Mouse (Mus musculus): ENCODE measurements around the gene Hhipl1. TPM values are rescaled to one million over a fixed set of nuclear protein-coding genes. Genes with fewer than 3 reads are reported as not detected.

Hhipl1 gene
- polyA plus RNA-seq, 1 experiment from 2014 or later: 0.43 TPM

DNA sequence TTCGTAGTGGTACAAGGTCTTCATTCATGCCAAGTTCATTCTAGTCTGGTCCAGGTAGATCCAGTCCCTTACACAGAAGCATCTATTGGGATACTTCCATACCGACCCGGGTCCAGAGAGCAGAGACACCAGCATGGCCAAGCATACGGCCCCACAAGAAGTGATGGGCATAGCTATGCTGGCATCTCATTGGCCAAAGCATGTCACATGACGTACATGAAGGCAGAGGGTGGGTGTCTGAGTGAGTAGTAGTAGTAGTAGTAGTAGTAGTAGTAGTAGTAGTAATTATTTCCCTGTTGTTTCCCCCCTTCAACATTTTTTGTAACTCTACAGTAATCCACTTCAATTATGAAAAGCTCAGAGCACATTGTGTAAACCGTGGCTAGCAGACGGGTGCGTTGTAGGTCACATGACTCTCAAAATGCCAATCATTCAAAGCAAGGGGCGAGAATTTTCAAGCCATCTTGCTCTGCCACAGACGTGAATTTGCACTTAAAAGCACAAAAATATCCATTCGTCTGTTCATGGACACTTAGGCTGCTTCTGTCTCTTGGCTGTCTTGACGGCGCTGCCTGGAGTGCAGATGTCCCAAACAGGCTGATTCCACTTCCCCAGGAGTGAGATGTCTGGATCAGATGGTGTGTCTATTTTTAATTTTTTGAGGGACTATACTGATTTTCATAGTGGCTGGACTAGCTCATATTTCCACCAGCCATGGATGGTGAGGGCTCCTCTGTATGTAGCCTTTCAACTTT, 72.5 kb downstream of the Hhipl1 start:
- no peaks in the 10 kb centered on the region for H3K27me3 ChIP-seq (replicated peaks; ENCODE audit: control insufficient read depth, insufficient read depth, low read length)
- H3K4me3 ChIP-seq (ENCODE audit: low read length): no peak overlapping the region
- WGBS: 81% methylated on average over 13 of the region's 13 CpGs
- no peak overlapping the region for H3K9ac ChIP-seq (ENCODE audit: low read depth, low read length)
- H3K36me3 ChIP-seq (ENCODE audit: control insufficient read depth, insufficient read depth, low read length): no peaks in the 10 kb centered on the region
- ATAC-seq: no peak
- no peak overlapping the region for H3K4me2 ChIP-seq (ENCODE audit: low read depth, low read length)
- no peaks in the 10 kb centered on the region for H3K9me3 ChIP-seq (ENCODE audit: control insufficient read depth, low read length)
- peaks cover 19% of the 10 kb centered on the region for H3K4me1 ChIP-seq (ENCODE audit: control insufficient read depth, insufficient read depth, low read length)
- no peak overlapping the region for H3K27ac ChIP-seq (ENCODE audit: low read length)

Other genes starting within 250 kb of the Hhipl1 start
- gene Setd3, start 127.0 kb upstream of the Hhipl1 start, polyA plus RNA-seq (2015; fragmentation: Nextera tagmentation; extraction: Ambion mirVana): 89.8 and 90.8 TPM in 2 replicates
- 1.9 and 2.2 TPM in 2 replicates for gene Ccnk, start 126.7 kb upstream of the Hhipl1 start, polyA plus RNA-seq (2015; fragmentation: Nextera tagmentation; extraction: Ambion mirVana)
- 4.8 and 7.1 TPM in 2 replicates for gene Ccdc85c, start 30.8 kb upstream of the Hhipl1 start, polyA plus RNA-seq (2015; fragmentation: Nextera tagmentation; extraction: Ambion mirVana)
- 3.8 and 4.6 TPM in 2 replicates for gene Cyp46a1, start 28.1 kb downstream of the Hhipl1 start, polyA plus RNA-seq (2015; fragmentation: Nextera tagmentation; extraction: Ambion mirVana)
- gene Eml1, start 64.7 kb downstream of the Hhipl1 start, polyA plus RNA-seq (2015; fragmentation: Nextera tagmentation; extraction: Ambion mirVana): 63.7 and 67.4 TPM in 2 replicates
- gene Evl, start 248.4 kb downstream of the Hhipl1 start, polyA plus RNA-seq (2015; fragmentation: Nextera tagmentation; extraction: Ambion mirVana): 21.5 and 23.7 TPM in 2 replicates

Measured in intestine, embryonic 16.5 days (tissue).